Mouse (Mus musculus) lung, embryonic 15.5 days (tissue): ENCODE results near the gene Trpm6. TPM values are rescaled to one million over a fixed set of nuclear protein-coding genes. Genes with fewer than 3 reads are reported as not detected.

ENCODE experiments used
- ATAC-seq: fragments of 200-750 bp; cut with Nextera tagmentation; 2 replicates; pipeline ENCODE4 v1.8.0; 2017; ENCODE audit warnings: moderate number of reproducible peaks, borderline replicate concordance; ENCODE audit not compliant: low FRiP score, low TSS enrichment; ENCODE audit errors: extremely low read depth
- H3K27ac ChIP-seq: fragments of 300-500 bp; sonication (generic); 2 replicates; pipeline ENCODE4 v1.5.1; 2015; ENCODE audit warnings: moderate library complexity, mild to moderate bottlenecking, inconsistent platforms
- H3K27me3 ChIP-seq: fragments of 300-500 bp; sonication (generic); 2 replicates; pipeline ENCODE4 v1.6.1; 2015; ENCODE audit warnings: inconsistent platforms
- H3K36me3 ChIP-seq: fragments of 300-500 bp; sonication (generic); 2 replicates; pipeline ENCODE4 v1.6.1; 2015; ENCODE audit warnings: inconsistent platforms
- H3K4me1 ChIP-seq: fragments of 300-500 bp; sonication (generic); 2 replicates; pipeline ENCODE4 v1.6.1; 2015; ENCODE audit warnings: inconsistent platforms
- H3K4me2 ChIP-seq: fragments of 300-500 bp; sonication (generic); 2 replicates; pipeline ENCODE4 v1.6.1; 2015; ENCODE audit warnings: inconsistent platforms, mild to moderate bottlenecking, moderate library complexity
- H3K4me3 ChIP-seq: fragments of 300-500 bp; sonication (generic); 2 replicates; pipeline ENCODE4 v1.5.1; 2015; ENCODE audit warnings: mild to moderate bottlenecking, inconsistent platforms
- H3K9ac ChIP-seq: fragments of 300-500 bp; sonication (generic); 2 replicates; pipeline ENCODE4 v1.6.1; 2015; ENCODE audit warnings: inconsistent platforms
- H3K9me3 ChIP-seq: fragments of 300-500 bp; sonication (generic); 2 replicates; pipeline ENCODE4 v1.6.1; 2016; ENCODE audit warnings: inconsistent platforms
- WGBS: fragments of 180-500 bp; shearing (Covaris S2); methylation state at CpG from one replicate; pipeline ENCODE4 v1.1.7; 2015; 5-methylcytosine and 5-hydroxymethylcytosine counted together
- polyA plus RNA-seq: library from polyadenylated mRNA; unstranded; fragments of >200 nt; fragmentation: Nextera tagmentation; extraction: Ambion mirVana; gene quantifications from 2 replicates; pipeline ENCODE4 v1.2.1, GENCODE M21; 2015

The Trpm6 gene
- polyA plus RNA-seq, 1 experiment from 2014 or later: 1.6 TPM

DNA sequence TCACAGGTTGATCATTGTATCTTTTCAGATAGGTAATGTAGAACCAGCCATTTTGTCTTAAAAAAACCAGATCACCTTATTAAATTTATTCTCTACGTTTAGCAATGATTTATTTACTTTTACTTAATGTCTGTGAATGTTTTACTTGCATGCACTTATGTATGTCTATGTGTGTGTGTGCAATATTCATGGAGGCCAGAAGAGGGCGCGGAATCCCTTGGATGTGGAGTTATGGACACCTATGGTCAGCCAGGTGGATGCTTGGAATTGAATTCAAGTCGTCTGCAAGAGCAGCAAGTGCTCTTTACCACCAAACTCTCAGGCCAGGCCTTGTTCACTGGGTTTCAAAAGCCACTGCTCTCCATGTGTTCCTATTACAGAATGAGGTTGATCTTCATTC lies 118.5 kb downstream of the Trpm6 start:
- ATAC-seq: no peak
- H3K36me3 ChIP-seq: no peaks in the 10 kb centered on the region
- H3K9ac ChIP-seq: no peak overlapping the region
- H3K9me3 ChIP-seq: no peaks in the 10 kb centered on the region
- no peak overlapping the region for H3K4me3 ChIP-seq
- 50% methylated on average over 4 of the region's 4 CpGs for WGBS
- H3K4me1 ChIP-seq: no peaks in the 10 kb centered on the region
- no peak overlapping the region for H3K27ac ChIP-seq
- H3K4me2 ChIP-seq: no peak overlapping the region
- H3K27me3 ChIP-seq: no peaks in the 10 kb centered on the region

DNA sequence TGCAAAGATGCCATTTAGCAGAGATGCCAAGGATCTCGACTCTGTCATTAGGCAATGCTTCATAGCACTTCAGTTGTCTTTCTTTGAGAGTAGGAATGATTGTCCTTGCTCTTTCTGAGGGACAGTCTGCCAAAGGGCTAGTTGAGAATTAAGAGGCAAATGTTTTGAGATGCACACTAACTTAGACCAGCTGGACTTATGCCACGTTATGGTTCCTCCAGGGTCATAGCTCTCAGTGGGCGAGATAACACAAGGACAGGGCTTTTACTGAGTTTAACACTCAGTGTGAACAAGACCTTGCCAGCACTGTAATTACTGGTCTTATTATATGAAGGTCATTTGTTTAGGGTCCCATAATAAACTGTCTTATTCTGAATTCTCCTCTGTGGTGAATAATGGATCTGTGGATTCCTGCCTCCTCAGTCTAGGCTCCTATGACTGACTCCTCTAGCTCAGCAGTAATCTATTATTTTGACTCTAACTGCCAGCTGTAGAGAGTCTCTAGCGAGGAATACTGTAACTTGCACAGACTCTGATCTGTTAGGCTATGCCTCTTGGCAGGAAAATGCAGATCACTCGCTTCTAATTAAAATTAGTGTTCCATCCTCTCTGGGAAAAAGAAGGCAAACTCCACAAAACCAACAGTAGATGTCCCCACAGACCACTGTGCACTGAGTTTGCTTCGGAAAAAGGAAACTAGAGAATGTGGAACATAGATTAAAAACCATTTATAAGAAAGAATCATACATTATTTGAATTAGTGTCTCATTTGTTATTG lies 123.2 kb downstream of the Trpm6 start:
- ATAC-seq: no peak
- Histone ChIP-seq H3K9me3 (no peaks in the 10 kb centered on the region), H3K9ac (no peak overlapping the region), H3K36me3 (no peaks in the 10 kb centered on the region), H3K4me2 (no peak overlapping the region), H3K4me1 (no peaks in the 10 kb centered on the region), H3K4me3 (no peak overlapping the region), H3K27ac (no peak overlapping the region), H3K27me3 (no peaks in the 10 kb centered on the region)
- WGBS: 42% methylated on average over 6 of the region's 6 CpGs

DNA sequence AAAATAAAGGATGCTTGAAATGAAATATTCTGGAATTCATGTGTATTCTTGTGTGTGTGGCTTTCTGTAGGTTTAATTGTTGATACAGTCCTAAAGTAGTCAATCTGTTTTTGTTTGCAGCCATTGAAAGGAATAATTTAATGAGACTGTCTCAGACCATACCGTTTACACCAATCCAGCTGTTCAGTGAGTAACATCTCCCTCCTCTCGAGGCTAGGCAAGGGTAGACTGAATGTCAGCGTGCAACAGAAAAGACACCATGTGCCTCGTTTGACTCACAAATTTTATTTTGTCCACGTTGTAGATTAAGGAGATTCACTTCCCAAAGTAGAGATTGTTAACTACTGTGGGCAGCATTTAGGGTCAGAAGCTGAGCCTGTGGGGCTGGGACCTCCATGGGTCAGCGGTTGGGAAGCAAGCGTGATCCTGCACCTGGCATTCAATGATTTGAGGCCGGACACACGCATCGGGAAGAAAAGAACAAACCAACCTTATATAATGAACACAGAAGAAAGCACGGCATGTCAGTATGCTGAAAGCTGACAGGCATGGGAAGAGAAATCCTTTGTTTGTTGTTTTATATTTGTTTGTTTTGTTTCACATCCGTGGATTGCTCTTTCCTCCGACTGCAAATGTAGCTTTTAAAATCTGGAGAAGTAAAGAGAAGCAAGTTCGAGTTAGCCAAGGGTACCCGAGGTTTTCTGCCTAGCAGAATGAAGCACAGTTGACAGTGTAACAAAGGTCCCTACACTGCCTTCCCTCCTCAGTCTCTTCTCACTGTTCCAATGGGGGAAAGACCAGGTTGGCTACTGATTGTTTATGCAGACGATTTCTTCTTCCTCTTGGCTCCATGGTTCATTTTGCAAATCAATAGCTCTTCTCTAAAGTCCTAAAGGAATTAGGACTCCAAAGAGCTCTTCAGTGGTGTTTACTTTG lies 124.2 kb downstream of the Trpm6 start:
- no peak overlapping the region for H3K4me3 ChIP-seq
- WGBS: 68% methylated on average over 16 of the region's 16 CpGs
- no peak overlapping the region for H3K4me2 ChIP-seq
- no peak overlapping the region for H3K27ac ChIP-seq
- no peaks in the 10 kb centered on the region for H3K36me3 ChIP-seq
- no peaks in the 10 kb centered on the region for H3K4me1 ChIP-seq
- H3K9ac ChIP-seq: no peak overlapping the region
- no peaks in the 10 kb centered on the region for H3K27me3 ChIP-seq
- no peak for ATAC-seq
- no peaks in the 10 kb centered on the region for H3K9me3 ChIP-seq

DNA sequence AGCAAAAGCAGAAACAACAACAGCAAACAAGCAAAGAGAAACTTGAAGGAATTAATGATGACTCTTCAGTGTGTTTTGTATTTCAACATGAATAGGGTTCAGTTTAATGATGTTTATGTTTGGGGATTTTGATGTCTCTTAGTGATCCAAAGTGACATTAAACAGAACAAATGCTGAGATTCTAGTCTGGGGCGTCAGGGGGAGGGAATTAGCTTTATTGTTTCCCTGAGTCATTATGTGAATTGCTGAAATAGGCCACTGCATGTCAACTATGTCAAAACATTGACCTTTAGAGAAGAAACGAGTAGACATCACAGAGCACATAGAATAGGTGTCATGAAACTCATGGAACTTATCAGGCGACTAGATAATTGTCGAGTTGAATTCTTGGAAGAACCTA lies 129.5 kb downstream of the Trpm6 start:
- no peak overlapping the region for H3K4me2 ChIP-seq
- 56% methylated on average over 4 of the region's 4 CpGs for WGBS
- H3K27me3 ChIP-seq: no peaks in the 10 kb centered on the region
- ATAC-seq: no peak
- no peak overlapping the region for H3K27ac ChIP-seq
- H3K4me1 ChIP-seq: no peaks in the 10 kb centered on the region
- H3K9ac ChIP-seq: no peak overlapping the region
- H3K9me3 ChIP-seq: no peaks in the 10 kb centered on the region
- H3K4me3 ChIP-seq: no peak overlapping the region
- H3K36me3 ChIP-seq: no peaks in the 10 kb centered on the region

DNA sequence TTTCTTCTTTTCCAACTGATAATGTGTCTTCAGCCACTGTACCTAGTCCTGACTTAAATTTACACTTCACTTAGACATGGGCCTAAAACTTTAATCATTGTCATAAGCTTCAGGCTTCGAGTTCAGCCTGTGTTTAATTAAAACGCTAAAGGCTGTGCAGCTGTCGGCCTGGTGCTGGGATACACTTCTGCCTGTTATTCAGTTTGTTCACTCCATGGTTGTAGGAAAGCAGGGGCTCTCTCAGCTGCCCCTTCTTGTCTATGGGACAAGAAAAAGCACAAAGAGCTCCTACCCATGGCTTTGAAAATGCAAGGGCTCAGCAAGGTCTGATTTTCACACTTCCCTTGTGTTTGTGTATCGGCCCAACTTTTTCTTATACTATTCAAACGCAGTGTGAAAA lies 131.4 kb downstream of the Trpm6 start:
- Histone ChIP-seq H3K4me2 (no peak overlapping the region), H3K36me3 (no peaks in the 10 kb centered on the region), H3K9me3 (no peaks in the 10 kb centered on the region), H3K9ac (no peak overlapping the region), H3K27ac (no peak overlapping the region), H3K27me3 (no peaks in the 10 kb centered on the region), H3K4me1 (no peaks in the 10 kb centered on the region), H3K4me3 (no peak overlapping the region)
- ATAC-seq: no peak
- WGBS: 71% methylated on average over 5 of the region's 5 CpGs

DNA sequence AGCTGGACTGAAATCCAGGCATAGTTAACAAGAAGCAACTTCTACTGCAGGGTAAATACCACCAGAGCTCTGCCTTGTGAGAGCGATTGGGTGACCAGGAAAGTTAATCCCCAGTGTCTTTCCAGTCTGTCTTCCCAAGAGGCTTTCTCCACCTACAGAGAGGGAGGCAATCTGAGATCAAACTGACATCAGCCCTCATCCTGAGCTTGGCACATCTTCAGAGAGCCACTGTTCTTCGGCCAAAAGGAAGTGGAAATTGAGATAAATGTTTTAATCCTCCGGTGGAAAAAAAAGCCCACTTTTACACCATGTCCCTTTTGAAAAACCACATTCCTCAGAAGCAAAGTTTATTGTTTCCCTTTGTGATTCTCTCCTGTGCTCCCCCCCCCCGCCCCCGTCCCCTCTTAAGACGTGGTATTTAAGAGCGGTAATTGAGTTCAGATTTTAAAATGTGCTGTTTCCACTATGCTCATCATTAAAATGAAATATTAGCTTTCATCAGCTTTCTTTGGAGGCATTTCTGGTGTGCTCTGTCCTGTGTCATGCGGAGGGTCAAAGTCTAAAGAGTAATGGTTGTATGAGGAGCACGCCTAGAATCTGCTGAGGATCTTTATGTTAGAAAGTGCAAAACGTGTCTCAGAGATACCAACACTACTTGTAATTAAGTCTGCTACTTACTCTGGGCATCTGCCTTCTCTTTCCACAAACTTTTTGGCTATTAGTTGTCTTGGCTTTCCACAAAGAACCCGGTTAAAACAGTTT lies 138.0 kb downstream of the Trpm6 start:
- Histone ChIP-seq H3K4me1 (peaks cover 3% of the 10 kb centered on the region; the same call in 1 of the 2 replicates), H3K4me2 (no peak overlapping the region), H3K27me3 (no peaks in the 10 kb centered on the region), H3K9me3 (no peaks in the 10 kb centered on the region), H3K36me3 (no peaks in the 10 kb centered on the region), H3K4me3 (no peak overlapping the region), H3K9ac (no peak overlapping the region), H3K27ac (no peak overlapping the region)
- ATAC-seq: no peak
- 41% methylated on average over 11 of the region's 11 CpGs for WGBS

DNA sequence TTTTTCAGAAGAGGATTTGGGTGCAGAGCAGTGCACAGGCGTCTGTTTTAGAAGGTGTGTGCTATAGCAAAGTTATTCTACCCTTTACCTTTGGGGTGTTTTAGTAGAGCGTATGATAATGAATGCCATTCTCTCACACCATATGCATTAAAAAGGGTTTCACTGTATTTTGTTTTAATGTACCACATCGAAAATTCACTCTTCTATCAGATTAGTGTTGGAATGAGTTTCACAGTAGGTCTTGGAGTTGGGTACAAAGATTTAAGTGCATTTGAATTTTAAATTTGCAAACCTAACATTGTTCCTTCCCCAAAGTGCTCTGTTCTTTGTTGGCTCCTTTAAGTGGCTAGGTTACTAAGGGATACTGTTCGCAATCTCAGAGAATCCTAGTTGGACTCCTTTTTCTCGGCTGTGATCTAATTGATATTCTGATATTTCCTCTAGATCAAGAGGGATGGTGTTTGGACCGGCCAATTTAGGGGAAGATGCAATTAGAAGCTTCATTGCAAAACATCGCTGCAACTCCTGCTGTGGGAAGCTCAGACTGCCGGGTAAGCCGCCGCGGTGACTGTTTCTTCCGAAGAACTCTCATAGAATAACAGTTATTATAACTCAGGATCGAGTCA lies 138.8 kb downstream of the Trpm6 start:
- Histone ChIP-seq H3K27me3 (no peaks in the 10 kb centered on the region), H3K9me3 (no peaks in the 10 kb centered on the region), H3K9ac (no peak overlapping the region), H3K4me3 (no peak overlapping the region), H3K4me1 (peaks cover 3% of the 10 kb centered on the region; the same call in 1 of the 2 replicates), H3K27ac (no peak overlapping the region), H3K4me2 (peak overlapping the region; percentile 37), H3K36me3 (no peaks in the 10 kb centered on the region)
- ATAC-seq: no peak
- WGBS: 37% methylated on average over 13 of the region's 13 CpGs

DNA sequence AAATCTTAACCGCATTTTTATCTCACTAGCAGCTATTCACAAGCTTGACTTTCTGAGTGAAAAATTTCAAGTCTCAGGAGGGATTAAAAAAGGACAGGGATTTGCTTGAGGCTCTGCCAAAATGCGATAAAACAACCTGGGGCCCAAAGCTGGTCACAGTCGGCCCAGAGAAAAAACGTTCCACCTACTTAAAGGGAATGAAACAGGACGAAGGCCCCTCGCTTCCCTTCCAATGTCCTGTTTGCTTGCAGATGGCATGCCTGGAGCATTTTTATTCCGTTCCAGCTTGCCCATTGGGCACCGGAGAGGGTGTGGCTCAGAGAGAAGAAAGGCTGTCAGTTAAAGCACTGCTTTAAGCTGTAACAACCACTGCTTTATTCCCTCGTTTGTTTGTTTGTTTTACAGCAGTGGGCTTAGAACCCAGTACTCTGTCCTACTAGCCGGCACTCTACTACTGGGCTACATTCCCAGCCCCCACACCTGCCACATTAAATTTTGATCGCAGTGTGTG lies 139.4 kb downstream of the Trpm6 start:
- Histone ChIP-seq H3K27ac (no peak overlapping the region), H3K27me3 (no peaks in the 10 kb centered on the region), H3K4me1 (peaks cover 3% of the 10 kb centered on the region; the same call in 1 of the 2 replicates), H3K9me3 (no peaks in the 10 kb centered on the region), H3K4me2 (peak overlapping the region; percentile 37), H3K36me3 (no peaks in the 10 kb centered on the region), H3K4me3 (no peak overlapping the region), H3K9ac (no peak overlapping the region)
- 13% methylated on average over 11 of the region's 11 CpGs for WGBS
- ATAC-seq: no peak; the same call in 1 of the 2 replicates

DNA sequence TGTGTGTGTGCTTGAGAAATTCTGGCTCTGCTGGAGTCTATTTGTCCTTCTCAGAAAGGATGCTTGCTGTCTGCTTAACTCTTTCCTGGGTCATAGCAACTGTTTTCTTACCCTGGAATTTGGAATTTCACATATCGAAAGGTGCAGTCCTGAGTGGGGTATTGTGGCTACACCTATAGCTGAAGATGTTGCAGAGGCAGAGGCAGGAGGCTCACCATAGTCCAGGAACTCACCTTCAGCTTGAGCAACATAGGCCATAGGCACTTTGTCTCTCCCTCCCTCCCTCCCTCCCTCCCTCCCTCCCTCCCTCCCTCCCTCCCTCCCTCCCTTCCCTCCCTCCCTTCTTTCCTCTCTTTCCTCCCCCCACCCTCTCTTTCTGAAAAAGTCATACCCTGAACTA lies 139.8 kb downstream of the Trpm6 start:
- no peaks in the 10 kb centered on the region for H3K27me3 ChIP-seq
- 92% methylated on average over 1 of the region's 1 CpGs for WGBS
- no peak overlapping the region for H3K9ac ChIP-seq
- ATAC-seq: no peak
- no peak overlapping the region for H3K27ac ChIP-seq
- no peaks in the 10 kb centered on the region for H3K36me3 ChIP-seq
- H3K4me1 ChIP-seq: peaks cover 3% of the 10 kb centered on the region; the same call in 1 of the 2 replicates
- H3K4me3 ChIP-seq: no peak overlapping the region
- H3K4me2 ChIP-seq: peak overlapping the region; percentile 37
- H3K9me3 ChIP-seq: no peaks in the 10 kb centered on the region

DNA sequence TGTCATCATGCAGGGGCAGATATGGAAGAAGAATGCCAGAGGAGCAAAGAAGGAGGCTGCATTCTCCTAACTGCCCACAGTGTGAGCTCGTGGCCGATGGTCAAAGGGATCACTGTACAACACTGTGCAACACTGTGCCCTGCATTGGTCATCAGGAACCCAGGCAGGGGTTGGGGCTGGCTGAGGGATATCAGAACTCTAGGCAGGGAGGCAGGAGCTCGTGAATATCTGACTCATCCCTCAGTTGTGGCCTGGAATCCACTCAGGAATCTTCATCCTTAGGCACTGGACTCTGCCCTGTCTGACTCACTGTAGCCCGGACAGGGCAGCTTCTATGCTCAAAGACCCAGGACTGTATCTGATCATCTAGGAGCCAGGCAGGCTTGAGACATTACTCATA lies 140.4 kb downstream of the Trpm6 start:
- H3K4me2 ChIP-seq: no peak overlapping the region
- 78% methylated on average over 4 of the region's 4 CpGs for WGBS
- H3K27me3 ChIP-seq: no peaks in the 10 kb centered on the region
- no peak overlapping the region for H3K4me3 ChIP-seq
- ATAC-seq: no peak
- no peak overlapping the region for H3K9ac ChIP-seq
- H3K36me3 ChIP-seq: no peaks in the 10 kb centered on the region
- H3K4me1 ChIP-seq: peaks cover 3% of the 10 kb centered on the region; the same call in 1 of the 2 replicates
- H3K27ac ChIP-seq: no peak overlapping the region
- H3K9me3 ChIP-seq: no peaks in the 10 kb centered on the region

DNA sequence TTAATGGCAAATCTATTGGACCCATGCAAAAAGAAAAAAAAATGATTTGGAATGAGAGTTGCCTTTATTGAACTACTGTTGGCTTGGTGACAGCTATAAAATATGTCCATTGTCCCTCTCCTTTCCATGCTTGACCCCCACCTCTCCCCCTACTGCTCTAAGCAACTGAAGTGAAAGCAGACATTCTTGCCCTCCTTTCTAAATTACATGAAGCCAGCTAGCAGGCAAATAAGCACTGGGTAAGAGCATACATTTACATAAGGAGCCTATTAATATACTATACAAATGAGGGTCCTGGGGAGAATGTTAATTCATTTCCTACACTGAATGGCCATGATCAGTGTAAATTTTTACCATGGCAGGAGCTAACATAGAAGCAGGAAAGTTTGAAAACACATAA lies 148.5 kb downstream of the Trpm6 start:
- Histone ChIP-seq H3K9me3 (no peaks in the 10 kb centered on the region), H3K9ac (no peak overlapping the region), H3K4me1 (no peaks in the 10 kb centered on the region), H3K4me2 (no peak overlapping the region), H3K36me3 (no peaks in the 10 kb centered on the region), H3K27me3 (no peaks in the 10 kb centered on the region), H3K27ac (no peak overlapping the region), H3K4me3 (no peak overlapping the region)
- ATAC-seq: no peak
